Mouse (Mus musculus): Measurements from ENCODE around the gene Rnf141. TPM values are rescaled to one million over a fixed set of nuclear protein-coding genes. Genes with fewer than 3 reads are reported as not detected.

Rnf141 gene
- polyA plus RNA-seq, 1 experiment from 2014 or later, result 20.1 TPM

DNA sequence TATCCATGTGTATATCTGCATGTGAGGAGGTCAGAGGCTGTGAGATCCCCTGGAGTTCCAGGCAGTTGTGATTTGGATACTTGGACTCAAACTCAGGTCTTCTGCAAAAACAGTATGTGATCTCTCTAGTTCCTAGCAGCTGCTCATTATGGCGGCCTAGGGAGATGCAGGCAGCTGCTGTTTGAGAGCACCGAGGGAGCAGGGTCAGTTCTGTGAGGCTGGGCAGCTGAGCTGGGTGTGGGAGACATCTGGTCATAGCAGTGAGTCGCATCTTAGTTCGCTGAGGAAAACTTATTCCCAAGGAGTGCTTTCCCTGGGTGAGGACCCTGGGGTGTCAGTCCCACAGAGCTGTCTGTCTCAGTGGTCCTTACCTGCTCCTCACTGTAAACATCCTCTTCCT, 49.5 kb downstream of the Rnf141 start:
- peaks cover 7% of the 10 kb centered on the region; the same call in 1 of the 2 replicates for H3K4me1 ChIP-seq (replicated peaks; ENCODE audit: insufficient read depth, low read length)
- no peaks in the 10 kb centered on the region for H3K9me3 ChIP-seq (replicated peaks; ENCODE audit: low read length)
- H3K9ac ChIP-seq (ENCODE audit: low read depth, low read length), result no peak overlapping the region
- no peak overlapping the region for H3K4me3 ChIP-seq (replicated peaks; ENCODE audit: low read depth, low read length)
- H3K4me2 ChIP-seq (ENCODE audit: low read length), result no peak overlapping the region
- WGBS, result 62% methylated on average over 4 of the region's 4 CpGs
- no peak for ATAC-seq (replicated peaks; ENCODE audit: low FRiP score, low read depth)
- H3K36me3 ChIP-seq (ENCODE audit: insufficient read depth, low read length), result peaks cover 6% of the 10 kb centered on the region; the same call in 1 of the 2 replicates
- no peaks in the 10 kb centered on the region for H3K27me3 ChIP-seq (ENCODE audit: insufficient read depth, low read length)
- DNase-seq (ENCODE audit: low spot score), result no peak
- no peak overlapping the region for H3K27ac ChIP-seq
- no peak for TF ChIP-seq CTCF (IDR thresholded peaks at IDR 0.05; ENCODE audit: low read depth)

DNA sequence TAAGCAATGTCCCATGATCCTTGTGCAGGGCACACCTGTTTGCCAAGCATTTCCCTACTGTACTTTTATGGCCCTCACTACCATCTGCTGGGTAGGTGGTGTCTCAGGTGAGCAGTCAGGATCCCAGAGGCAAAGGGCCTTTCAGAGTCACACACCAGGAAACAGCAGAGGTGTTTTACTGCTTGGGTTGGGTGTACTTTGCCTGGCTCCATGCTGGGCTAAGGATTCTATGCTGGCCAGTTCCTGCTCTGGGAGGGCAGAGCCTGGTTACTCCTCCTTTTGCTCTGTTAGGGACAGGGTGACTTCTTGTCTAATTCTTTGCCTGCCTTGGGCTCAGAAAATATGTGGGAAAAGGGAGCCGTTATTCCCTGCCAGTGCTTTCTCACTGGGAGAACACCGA, 51.4 kb downstream of the Rnf141 start:
- Histone ChIP-seq H3K27ac (0 out of 2 replicates have a peak overlapping the region, but pooled peaks have one; percentile 5), H3K4me1 (replicated peaks; ENCODE audit: insufficient read depth, low read length) (peaks cover 7% of the 10 kb centered on the region; the same call in 1 of the 2 replicates), H3K9me3 (replicated peaks; ENCODE audit: low read length) (no peaks in the 10 kb centered on the region), H3K4me3 (replicated peaks; ENCODE audit: low read depth, low read length) (no peak overlapping the region), H3K4me2 (ENCODE audit: low read length) (no peak overlapping the region), H3K36me3 (ENCODE audit: insufficient read depth, low read length) (peaks cover 6% of the 10 kb centered on the region; the same call in 1 of the 2 replicates), H3K9ac (ENCODE audit: low read depth, low read length) (no peak overlapping the region), H3K27me3 (ENCODE audit: insufficient read depth, low read length) (no peaks in the 10 kb centered on the region)
- 86% methylated on average over 2 of the region's 2 CpGs for WGBS
- ATAC-seq (replicated peaks; ENCODE audit: low FRiP score, low read depth) (no peak), DNase-seq (ENCODE audit: low spot score) (no peak)
- no peak for TF ChIP-seq CTCF (IDR thresholded peaks at IDR 0.05; ENCODE audit: low read depth)

DNA sequence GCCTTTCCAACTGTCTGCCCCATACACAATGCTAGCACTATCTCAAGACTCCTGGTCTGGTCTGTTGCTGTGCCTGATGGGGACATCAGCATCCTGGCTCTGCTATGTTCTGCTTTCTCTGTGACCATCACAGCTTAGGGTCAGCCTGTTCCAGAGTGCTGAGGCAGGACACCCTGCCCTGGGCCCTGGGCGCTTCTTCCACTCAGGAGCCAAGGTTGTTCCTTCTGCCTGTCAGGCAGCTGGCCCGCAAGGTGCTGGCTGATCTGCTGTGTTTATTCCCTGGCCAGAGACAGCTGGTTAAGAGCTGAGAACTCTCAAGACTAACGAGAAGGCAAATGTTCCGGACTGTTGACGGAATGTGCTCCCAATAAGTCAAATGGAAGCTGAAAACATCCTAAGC, 52.1 kb downstream of the Rnf141 start:
- H3K27ac ChIP-seq, result 0 out of 2 replicates have a peak overlapping the region, but pooled peaks have one; percentile 5
- peaks cover 6% of the 10 kb centered on the region; the same call in 1 of the 2 replicates for H3K36me3 ChIP-seq (ENCODE audit: insufficient read depth, low read length)
- WGBS, result 76% methylated on average over 5 of the region's 5 CpGs

DNA sequence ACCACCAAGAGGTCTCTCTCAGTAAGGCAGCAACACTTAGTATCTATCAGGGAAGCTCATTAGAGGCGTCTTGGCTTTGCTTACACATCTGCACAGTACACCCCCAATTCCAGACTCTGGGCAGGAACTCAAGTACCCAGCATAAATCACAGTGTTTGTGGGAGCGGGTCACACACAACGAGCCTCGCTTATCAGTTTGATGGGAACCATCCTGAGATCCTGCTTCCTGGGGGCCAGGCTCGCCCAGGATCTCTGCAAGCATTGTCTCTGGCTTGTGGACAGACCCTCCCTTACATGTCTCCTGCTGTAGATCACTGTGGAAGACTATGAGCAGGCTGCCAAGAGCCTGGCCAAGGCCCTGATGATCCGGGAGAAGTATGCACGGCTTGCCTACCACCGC, 53.4 kb downstream of the Rnf141 start:
- Histone ChIP-seq H3K9ac (ENCODE audit: low read depth, low read length) (no peak overlapping the region), H3K4me3 (replicated peaks; ENCODE audit: low read depth, low read length) (no peak overlapping the region), H3K27me3 (ENCODE audit: insufficient read depth, low read length) (no peaks in the 10 kb centered on the region), H3K4me1 (replicated peaks; ENCODE audit: insufficient read depth, low read length) (peaks cover 24% of the 10 kb centered on the region), H3K4me2 (ENCODE audit: low read length) (no peak overlapping the region), H3K27ac (no peak overlapping the region), H3K36me3 (ENCODE audit: insufficient read depth, low read length) (peaks cover 6% of the 10 kb centered on the region; the same call in 1 of the 2 replicates), H3K9me3 (replicated peaks; ENCODE audit: low read length) (no peaks in the 10 kb centered on the region)
- no peak for TF ChIP-seq CTCF (IDR thresholded peaks at IDR 0.05; ENCODE audit: low read depth)
- ATAC-seq (replicated peaks; ENCODE audit: low FRiP score, low read depth), result no peak
- WGBS, result 50% methylated on average over 8 of the region's 8 CpGs
- peak; percentile 62 for DNase-seq (ENCODE audit: low spot score)

More for the DNA sequence above, 52.1 kb downstream of the Rnf141 start:
- Histone ChIP-seq H3K4me3 (replicated peaks; ENCODE audit: low read depth, low read length) (no peak overlapping the region), H3K9ac (ENCODE audit: low read depth, low read length) (no peak overlapping the region), H3K27me3 (ENCODE audit: insufficient read depth, low read length) (no peaks in the 10 kb centered on the region), H3K4me2 (ENCODE audit: low read length) (no peak overlapping the region), H3K9me3 (replicated peaks; ENCODE audit: low read length) (no peaks in the 10 kb centered on the region), H3K4me1 (replicated peaks; ENCODE audit: insufficient read depth, low read length) (peaks cover 12% of the 10 kb centered on the region; the same call in 1 of the 2 replicates)
- ATAC-seq (replicated peaks; ENCODE audit: low FRiP score, low read depth), result no peak
- no peak for TF ChIP-seq CTCF (IDR thresholded peaks at IDR 0.05; ENCODE audit: low read depth)
- no peak for DNase-seq (ENCODE audit: low spot score)

DNA sequence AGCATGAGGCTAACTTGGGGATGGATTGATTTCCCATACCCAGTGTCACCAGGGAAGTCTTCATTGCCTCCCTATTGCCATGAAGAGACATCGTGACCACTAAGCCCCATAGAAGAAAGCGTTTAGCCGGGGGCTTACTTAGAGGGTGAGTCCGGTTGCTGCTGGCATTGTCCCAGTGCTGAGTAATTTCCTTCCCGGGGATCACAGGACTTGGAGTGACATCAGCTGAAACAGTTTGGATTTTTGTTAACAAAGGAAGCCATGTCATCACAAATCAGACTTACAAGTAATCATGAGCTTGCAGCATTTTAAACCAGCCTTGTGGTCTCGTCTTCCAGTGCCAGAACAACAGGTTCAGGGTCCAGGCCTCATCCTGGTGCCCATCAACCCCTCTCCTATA, 56.9 kb downstream of the Rnf141 start:
- DNase-seq (ENCODE audit: low spot score) (peak; percentile 61), ATAC-seq (replicated peaks; ENCODE audit: low FRiP score, low read depth) (no peak)
- Histone ChIP-seq H3K9me3 (replicated peaks; ENCODE audit: low read length) (no peaks in the 10 kb centered on the region), H3K4me2 (ENCODE audit: low read length) (no peak overlapping the region), H3K4me1 (replicated peaks; ENCODE audit: insufficient read depth, low read length) (peaks cover 33% of the 10 kb centered on the region), H3K36me3 (ENCODE audit: insufficient read depth, low read length) (0 out of 2 replicates have a peak, but pooled peaks cover 2% of the 10 kb centered on the region), H3K27ac (no peak overlapping the region), H3K9ac (ENCODE audit: low read depth, low read length) (no peak overlapping the region), H3K4me3 (replicated peaks; ENCODE audit: low read depth, low read length) (no peak overlapping the region), H3K27me3 (ENCODE audit: insufficient read depth, low read length) (no peaks in the 10 kb centered on the region)
- no peak for TF ChIP-seq CTCF (IDR thresholded peaks at IDR 0.05; ENCODE audit: low read depth)
- WGBS, result 58% methylated on average over 6 of the region's 6 CpGs

DNA sequence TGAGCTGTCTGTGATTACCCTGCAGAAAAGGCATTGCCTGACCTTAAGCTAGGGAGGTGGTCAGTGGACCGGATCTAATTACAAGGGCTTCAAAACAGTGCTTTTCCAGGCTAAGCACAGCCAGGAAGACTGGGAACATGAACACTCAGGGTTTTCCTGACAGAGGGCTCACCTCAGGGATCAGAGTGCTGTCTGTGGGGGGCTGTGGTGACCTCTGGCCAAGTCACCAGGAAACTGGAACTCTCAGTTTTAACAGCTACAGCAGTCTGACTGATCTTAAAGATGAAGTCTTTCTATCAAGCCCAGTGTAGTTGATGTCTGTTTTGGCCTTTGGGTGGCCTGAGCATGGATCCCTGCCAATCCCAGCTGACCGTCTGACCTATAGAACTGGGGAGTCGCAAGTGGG, 58.5 kb downstream of the Rnf141 start:
- Histone ChIP-seq H3K4me2 (ENCODE audit: low read length) (no peak overlapping the region), H3K9me3 (replicated peaks; ENCODE audit: low read length) (no peaks in the 10 kb centered on the region), H3K27ac (peak overlapping the region; percentile 70), H3K36me3 (ENCODE audit: insufficient read depth, low read length) (0 out of 2 replicates have a peak, but pooled peaks cover 2% of the 10 kb centered on the region), H3K4me1 (replicated peaks; ENCODE audit: insufficient read depth, low read length) (peaks cover 29% of the 10 kb centered on the region), H3K9ac (ENCODE audit: low read depth, low read length) (no peak overlapping the region), H3K4me3 (replicated peaks; ENCODE audit: low read depth, low read length) (no peak overlapping the region), H3K27me3 (ENCODE audit: insufficient read depth, low read length) (no peaks in the 10 kb centered on the region)
- peak; percentile 74 for ATAC-seq (replicated peaks; ENCODE audit: low FRiP score, low read depth)
- peak; percentile 69 for DNase-seq (ENCODE audit: low spot score)
- WGBS, result 15% methylated on average over 3 of the region's 3 CpGs
- TF ChIP-seq CTCF (IDR thresholded peaks at IDR 0.05; ENCODE audit: low read depth), result no peak

DNA sequence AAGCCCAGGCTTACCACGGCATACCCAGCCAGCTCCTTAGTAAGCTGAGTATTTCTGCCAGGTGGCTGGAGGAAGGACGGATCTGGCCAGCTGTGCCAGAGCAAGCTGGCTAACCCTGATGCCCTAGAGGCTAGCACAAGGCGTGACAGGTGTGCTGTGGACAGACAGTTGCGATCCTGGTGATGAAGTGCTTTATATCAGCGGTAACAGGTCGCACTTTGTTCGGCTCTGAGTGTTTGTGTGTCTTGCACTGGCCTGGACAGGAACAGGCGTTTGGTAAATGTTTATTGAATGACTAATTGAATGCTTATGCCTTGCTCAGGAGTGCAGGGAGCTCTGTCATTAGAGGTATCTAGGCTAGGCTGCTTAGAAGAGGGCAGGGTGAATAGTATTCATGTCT, 59.3 kb downstream of the Rnf141 start:
- Histone ChIP-seq H3K27me3 (ENCODE audit: insufficient read depth, low read length) (no peaks in the 10 kb centered on the region), H3K4me1 (replicated peaks; ENCODE audit: insufficient read depth, low read length) (peaks cover 28% of the 10 kb centered on the region), H3K4me2 (ENCODE audit: low read length) (no peak overlapping the region), H3K4me3 (replicated peaks; ENCODE audit: low read depth, low read length) (no peak overlapping the region), H3K36me3 (ENCODE audit: insufficient read depth, low read length) (no peaks in the 10 kb centered on the region), H3K9ac (ENCODE audit: low read depth, low read length) (no peak overlapping the region), H3K27ac (peak overlapping the region; percentile 59), H3K9me3 (replicated peaks; ENCODE audit: low read length) (no peaks in the 10 kb centered on the region)
- TF ChIP-seq CTCF (IDR thresholded peaks at IDR 0.05; ENCODE audit: low read depth), result no peak
- DNase-seq (ENCODE audit: low spot score), result no peak
- WGBS, result 41% methylated on average over 8 of the region's 8 CpGs
- peak; percentile 76 for ATAC-seq (replicated peaks; ENCODE audit: low FRiP score, low read depth)

All from kidney, postnatal 0 days (tissue).